Mouse (Mus musculus): ENCODE measurements around the gene Kmo.

GRCm38 (mm10) chr1:175699796-175700195 lies 79.6 kb downstream of the Kmo start:
- TF ChIP-seq CTCF (IDR thresholded peaks at IDR 0.05; ENCODE audit: extremely low read depth, insufficient read depth, low read length) (no peak), POLR2A (IDR thresholded peaks at IDR 0.05; ENCODE audit: extremely low read depth, insufficient read depth, low read length) (no peak)
